Mouse (Mus musculus) brain, embryonic 18.5 days (tissue): ENCODE measurements at regions not wholly inside any gene's neighbourhood (a gene's known extent, or its start where the extent isn't known, plus 50 kb on each side); places are given as distances from the start of the nearest gene placed in this dataset.

Experiments
- DNase-seq: peaks from one replicate; pipeline ENCODE4 v3.0.0-alpha.2; 2012; ENCODE audit warnings: low read depth, low spot score

DNA sequence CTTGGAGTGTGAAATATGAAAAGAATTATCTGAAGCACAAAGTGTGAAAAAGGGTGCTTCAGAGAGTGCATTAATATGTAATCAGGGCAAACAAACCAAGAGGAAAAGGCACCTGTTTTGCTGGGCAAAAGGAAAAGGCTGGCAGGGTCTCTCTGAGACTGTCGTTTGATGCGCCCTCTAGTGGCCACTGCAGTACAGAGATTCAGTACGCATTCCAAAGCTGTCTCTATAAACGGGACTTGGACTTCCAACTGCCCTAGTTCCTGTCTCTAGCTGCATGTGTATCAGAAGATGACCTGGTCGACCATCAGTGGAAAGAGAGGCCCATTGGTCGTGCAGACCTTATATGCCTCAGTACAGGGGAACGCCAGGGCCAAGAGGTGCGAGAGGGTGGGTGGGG is 58.7 kb upstream of the D16Ertd472e start:
- DNase-seq = peak; percentile 16

GRCm38 (mm10) chr16:78631797-78632196 is 55.3 kb upstream of the D16Ertd472e start:
- DNase-seq = no peak

DNA sequence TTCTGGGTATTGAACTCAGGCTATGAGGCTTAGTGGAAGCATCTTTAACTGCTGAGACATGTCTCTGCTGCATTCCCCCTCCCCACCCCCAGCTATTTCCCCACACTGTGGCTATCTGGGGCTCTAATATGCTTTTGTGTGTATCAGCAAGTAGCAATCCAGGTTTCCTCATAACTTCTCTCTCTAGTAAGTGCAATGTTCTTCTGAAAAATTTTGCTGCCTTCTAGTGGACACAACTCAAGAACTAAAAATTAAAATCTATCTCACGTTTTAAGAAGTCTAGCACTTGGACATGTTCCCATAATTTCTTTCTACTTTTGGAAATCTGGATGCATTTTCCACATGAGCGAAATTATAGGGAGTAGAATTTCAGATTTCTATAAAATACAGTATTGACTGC is 50.3 kb upstream of the D16Ertd472e start:
- no peak for DNase-seq
